Mouse (Mus musculus) layer of hippocampus, postnatal 14 days (tissue): ENCODE measurements at regions not wholly inside any gene's neighbourhood (a gene's known extent, or its start where the extent isn't known, plus 50 kb on each side); places are given as distances from the start of the nearest gene placed in this dataset.
"Not testable (repeated sequence)": the region's sequence is repeated elsewhere in the genome, so short reads cannot be mapped to it uniquely, and the experiment has no call there.

Experiments
- DNase-seq, 2 experiments: peaks; one replicate each; pipeline ENCODE4 v3.0.0; 2021 to 2022; ENCODE audit warnings: low spot score in 2 of 2, mixed read lengths in 1 of 2

GRCm38 (mm10) chr4:89621260-89621659 lies 58.0 kb upstream of the Dmrta1 start:
- DNase-seq: peak in 1 of 2 experiments; percentile 12

GRCm38 (mm10) chr4:89604721-89605120 lies 74.5 kb upstream of the Dmrta1 start:
- DNase-seq: peak; percentile 13 to 54

- peak; percentile 63 to 67 for DNase-seq
Observed at GRCm38 (mm10) chr4:89575529-89575928, 103.7 kb upstream of the Dmrta1 start.

- no peak for DNase-seq
Observed at GRCm38 (mm10) chr4:89554711-89555466, 124.3 kb upstream of the Dmrta1 start.

- no peak for DNase-seq
Observed at GRCm38 (mm10) chr4:89552556-89552955, 126.7 kb upstream of the Dmrta1 start.

GRCm38 (mm10) chr4:89550515-89550914 lies 128.7 kb upstream of the Dmrta1 start:
- no peak for DNase-seq

- peak; percentile 18 to 44 for DNase-seq
Observed at GRCm38 (mm10) chr4:89532462-89532861, 146.8 kb upstream of the Dmrta1 start.

- DNase-seq: no peak
Observed at GRCm38 (mm10) chr4:89530050-89530911, 149.0 kb upstream of the Dmrta1 start.

GRCm38 (mm10) chr4:89527966-89528365 lies 151.3 kb upstream of the Dmrta1 start:
- DNase-seq: no peak

- no peak for DNase-seq
Observed at GRCm38 (mm10) chr4:89527326-89527725, 151.9 kb upstream of the Dmrta1 start.

GRCm38 (mm10) chr4:89525525-89525924 lies 153.7 kb upstream of the Dmrta1 start:
- not testable (repeated sequence) for DNase-seq

GRCm38 (mm10) chr4:89524260-89525200 lies 154.7 kb upstream of the Dmrta1 start:
- DNase-seq: peak; percentile 42 to 61

- no peak for DNase-seq
Observed at GRCm38 (mm10) chr4:89523423-89524259, 155.6 kb upstream of the Dmrta1 start.

- no peak for DNase-seq
Observed at GRCm38 (mm10) chr4:89518027-89518426, 161.2 kb upstream of the Dmrta1 start.

GRCm38 (mm10) chr4:89515823-89516411 lies 163.3 kb upstream of the Dmrta1 start:
- DNase-seq: no peak

- DNase-seq: no peak
Observed at GRCm38 (mm10) chr4:89514981-89515380, 164.3 kb upstream of the Dmrta1 start.

- no peak for DNase-seq
Observed at GRCm38 (mm10) chr4:89510593-89510992, 168.6 kb upstream of the Dmrta1 start.

GRCm38 (mm10) chr4:89509655-89510391 lies 169.4 kb upstream of the Dmrta1 start:
- no peak for DNase-seq
